Mouse (Mus musculus) hindbrain, embryonic 16.5 days (tissue): Measurements from ENCODE around the gene Uvrag. TPM values are rescaled to one million over a fixed set of nuclear protein-coding genes. Genes with fewer than 3 reads are reported as not detected.

ENCODE experiments used
- ATAC-seq: fragments of 200-750 bp; cut with Nextera tagmentation; 2 replicates; pipeline ENCODE4 v1.8.0; 2017; ENCODE audit warnings: moderate TSS enrichment, moderate library complexity
- H3K27ac ChIP-seq: fragments of 300-500 bp; sonication (generic); 2 replicates; pipeline ENCODE4 v1.5.1; 2014; ENCODE audit warnings: low read depth, mild to moderate bottlenecking, control low read depth, low read length, moderate library complexity
- H3K27me3 ChIP-seq: fragments of 300-500 bp; sonication (generic); replicated peaks from 2 replicates; pipeline ENCODE4 v1.6.1; 2014; ENCODE audit warnings: low read length; ENCODE audit not compliant: control insufficient read depth, insufficient read depth
- H3K36me3 ChIP-seq: fragments of 300-500 bp; sonication (generic); 2 replicates; pipeline ENCODE4 v1.6.1; 2014; ENCODE audit warnings: mild to moderate bottlenecking, low read length, moderate library complexity, mixed read lengths; ENCODE audit not compliant: control insufficient read depth, insufficient read depth
- H3K4me1 ChIP-seq: fragments of 300-500 bp; sonication (generic); 2 replicates; pipeline ENCODE4 v1.6.1; 2014; ENCODE audit warnings: low read depth, low read length; ENCODE audit not compliant: control insufficient read depth, insufficient read depth
- H3K4me2 ChIP-seq: fragments of 300-500 bp; sonication (generic); 2 replicates; pipeline ENCODE4 v1.6.1; 2014; ENCODE audit warnings: mild to moderate bottlenecking, low read length, control low read depth, moderate library complexity
- H3K4me3 ChIP-seq: fragments of 300-500 bp; sonication (generic); 2 replicates; pipeline ENCODE4 v1.5.1; 2014; ENCODE audit warnings: mild to moderate bottlenecking, low read length, control low read depth, moderate library complexity
- H3K9ac ChIP-seq: fragments of 300-500 bp; sonication (generic); 2 replicates; pipeline ENCODE4 v1.6.1; 2014; ENCODE audit warnings: low read depth, mild to moderate bottlenecking, control low read depth, low read length, moderate library complexity
- H3K9me3 ChIP-seq: fragments of 300-500 bp; sonication (generic); 2 replicates; pipeline ENCODE4 v1.6.1; 2014; ENCODE audit warnings: mild to moderate bottlenecking, low read length, moderate library complexity; ENCODE audit not compliant: control insufficient read depth
- WGBS: fragments of 180-500 bp; shearing (Covaris S2); extraction: QIAGEN DNeasy Blood & Tissue Kit; methylation state at CpG from one replicate; pipeline ENCODE4 v1.1.7; 2014; 5-methylcytosine and 5-hydroxymethylcytosine counted together
- polyA plus RNA-seq: library from polyadenylated mRNA; unstranded; fragments of >200 nt; fragmentation: Nextera tagmentation; extraction: Ambion mirVana; gene quantifications from 2 replicates; pipeline ENCODE4 v1.2.1, GENCODE M21; 2015

Uvrag gene
- polyA plus RNA-seq, 1 experiment from 2014 or later, result 14.4 TPM

GRCm38 (mm10) chr7:99137541-99137940, 3.4 kb downstream of the Uvrag start:
- ATAC-seq, result no peak
- Histone ChIP-seq H3K4me3 (no peak overlapping the region), H3K27me3 (no peaks in the 10 kb centered on the region), H3K27ac (no peak overlapping the region), H3K9ac (no peak overlapping the region), H3K4me1 (peaks cover 17% of the 10 kb centered on the region), H3K4me2 (no peak overlapping the region), H3K36me3 (no peaks in the 10 kb centered on the region), H3K9me3 (no peaks in the 10 kb centered on the region)
- WGBS, result 99% methylated on average over 4 of the region's 4 CpGs

GRCm38 (mm10) chr7:99136789-99137188, 4.2 kb downstream of the Uvrag start:
- Histone ChIP-seq H3K4me2 (no peak overlapping the region), H3K4me1 (peaks cover 10% of the 10 kb centered on the region), H3K9ac (no peak overlapping the region), H3K27me3 (no peaks in the 10 kb centered on the region), H3K4me3 (no peak overlapping the region), H3K27ac (no peak overlapping the region), H3K36me3 (no peaks in the 10 kb centered on the region), H3K9me3 (no peaks in the 10 kb centered on the region)
- WGBS, result 51% methylated on average over 6 of the region's 6 CpGs
- no peak for ATAC-seq

- WGBS, result 91% methylated on average over 8 of the region's 8 CpGs
- Histone ChIP-seq H3K9ac (no peak overlapping the region), H3K27ac (no peak overlapping the region), H3K27me3 (no peaks in the 10 kb centered on the region), H3K36me3 (no peaks in the 10 kb centered on the region), H3K4me2 (no peak overlapping the region), H3K4me1 (no peaks in the 10 kb centered on the region; the same call in 1 of the 2 replicates), H3K9me3 (no peaks in the 10 kb centered on the region), H3K4me3 (no peak overlapping the region)
- ATAC-seq, result no peak
Measured at GRCm38 (mm10) chr7:99133811-99134402, 7.0 kb downstream of the Uvrag start.

- H3K27ac ChIP-seq, result no peak overlapping the region
- no peaks in the 10 kb centered on the region for H3K27me3 ChIP-seq
- 90% methylated on average over 9 of the region's 9 CpGs for WGBS
- no peaks in the 10 kb centered on the region for H3K9me3 ChIP-seq
- no peak overlapping the region for H3K4me3 ChIP-seq
- H3K4me1 ChIP-seq, result no peaks in the 10 kb centered on the region
- no peak overlapping the region for H3K9ac ChIP-seq
- no peak overlapping the region for H3K4me2 ChIP-seq
- no peak for ATAC-seq
- H3K36me3 ChIP-seq, result no peaks in the 10 kb centered on the region
Measured at GRCm38 (mm10) chr7:99132597-99132996, 8.3 kb downstream of the Uvrag start.

GRCm38 (mm10) chr7:99131819-99132353, 9.1 kb downstream of the Uvrag start:
- no peak for ATAC-seq
- Histone ChIP-seq H3K4me1 (no peaks in the 10 kb centered on the region), H3K27ac (no peak overlapping the region), H3K9me3 (no peaks in the 10 kb centered on the region), H3K36me3 (no peaks in the 10 kb centered on the region), H3K4me3 (no peak overlapping the region), H3K9ac (no peak overlapping the region), H3K27me3 (no peaks in the 10 kb centered on the region), H3K4me2 (no peak overlapping the region)
- WGBS, result 76% methylated on average over 6 of the region's 6 CpGs

GRCm38 (mm10) chr7:99128965-99129364, 12.0 kb downstream of the Uvrag start:
- Histone ChIP-seq H3K9me3 (no peaks in the 10 kb centered on the region), H3K4me2 (no peak overlapping the region), H3K27ac (no peak overlapping the region), H3K36me3 (no peaks in the 10 kb centered on the region), H3K4me3 (no peak overlapping the region), H3K27me3 (no peaks in the 10 kb centered on the region), H3K4me1 (0 out of 2 replicates have a peak, but pooled peaks cover 2% of the 10 kb centered on the region), H3K9ac (no peak overlapping the region)
- ATAC-seq, result no peak
- WGBS, result 95% methylated on average over 8 of the region's 8 CpGs

- 0 out of 2 replicates have a peak, but pooled peaks cover 2% of the 10 kb centered on the region for H3K4me1 ChIP-seq
- no peak overlapping the region for H3K4me3 ChIP-seq
- WGBS, result 61% methylated on average over 10 of the region's 10 CpGs
- no peak overlapping the region for H3K27ac ChIP-seq
- H3K36me3 ChIP-seq, result no peaks in the 10 kb centered on the region
- H3K9me3 ChIP-seq, result no peaks in the 10 kb centered on the region
- H3K27me3 ChIP-seq, result no peaks in the 10 kb centered on the region
- H3K9ac ChIP-seq, result no peak overlapping the region
- no peak overlapping the region for H3K4me2 ChIP-seq
- ATAC-seq, result no peak
Measured at GRCm38 (mm10) chr7:99128020-99128950, 12.7 kb downstream of the Uvrag start.

- H3K4me3 ChIP-seq, result no peak overlapping the region
- H3K4me1 ChIP-seq, result 0 out of 2 replicates have a peak, but pooled peaks cover 2% of the 10 kb centered on the region
- no peak overlapping the region for H3K27ac ChIP-seq
- no peak for ATAC-seq
- 59% methylated on average over 8 of the region's 8 CpGs for WGBS
- H3K4me2 ChIP-seq, result no peak overlapping the region
- H3K9me3 ChIP-seq, result no peaks in the 10 kb centered on the region
- H3K9ac ChIP-seq, result no peak overlapping the region; the same call in 1 of the 2 replicates
- H3K36me3 ChIP-seq, result no peaks in the 10 kb centered on the region
- no peaks in the 10 kb centered on the region for H3K27me3 ChIP-seq
Measured at GRCm38 (mm10) chr7:99126057-99126456, 14.9 kb downstream of the Uvrag start.

GRCm38 (mm10) chr7:99122651-99123050, 18.3 kb downstream of the Uvrag start:
- H3K4me2 ChIP-seq, result no peak overlapping the region
- ATAC-seq, result no peak
- no peak overlapping the region for H3K27ac ChIP-seq
- WGBS, result 71% methylated on average over 5 of the region's 5 CpGs
- H3K4me3 ChIP-seq, result no peak overlapping the region
- H3K36me3 ChIP-seq, result no peaks in the 10 kb centered on the region
- no peak overlapping the region for H3K9ac ChIP-seq
- H3K4me1 ChIP-seq, result 0 out of 2 replicates have a peak, but pooled peaks cover 2% of the 10 kb centered on the region
- no peaks in the 10 kb centered on the region for H3K9me3 ChIP-seq
- H3K27me3 ChIP-seq, result no peaks in the 10 kb centered on the region
